Mouse (Mus musculus): Measurements from ENCODE around the gene Dab1. TPM values are rescaled to one million over a fixed set of nuclear protein-coding genes. Genes with fewer than 3 reads are reported as not detected.

Gene Dab1
- polyA plus RNA-seq, 1 experiment from 2014 or later, result 36.4 TPM

GRCm38 (mm10) chr4:104435736-104436135 lies 816.6 kb downstream of the Dab1 start:
- no peak for DNase-seq (ENCODE audit: low spot score)
- no peak overlapping the region for H3K27ac ChIP-seq (ENCODE audit: low read depth, low read length)
- H3K9ac ChIP-seq (ENCODE audit: low read length), result no peak overlapping the region
- ATAC-seq (ENCODE audit: insufficient read depth, low FRiP score, low TSS enrichment), result no peak
- H3K4me3 ChIP-seq (ENCODE audit: low read depth, low read length), result no peak overlapping the region
- no peaks in the 10 kb centered on the region for H3K4me1 ChIP-seq (ENCODE audit: control insufficient read depth, insufficient read depth, low read length)
- no peak overlapping the region for H3K4me2 ChIP-seq (ENCODE audit: low read depth)
- H3K9me3 ChIP-seq (ENCODE audit: control insufficient read depth, low read length), result no peaks in the 10 kb centered on the region
- H3K27me3 ChIP-seq (ENCODE audit: control insufficient read depth, insufficient read depth, low read length), result no peaks in the 10 kb centered on the region
- WGBS, result 90% methylated on average over 5 of the region's 5 CpGs
- no peaks in the 10 kb centered on the region for H3K36me3 ChIP-seq (ENCODE audit: control insufficient read depth, insufficient read depth, low read length)

GRCm38 (mm10) chr4:104436411-104436810 lies 817.3 kb downstream of the Dab1 start:
- 88% methylated on average over 4 of the region's 4 CpGs for WGBS
- no peak for ATAC-seq (ENCODE audit: insufficient read depth, low FRiP score, low TSS enrichment)
- H3K4me1 ChIP-seq (ENCODE audit: control insufficient read depth, insufficient read depth, low read length), result no peaks in the 10 kb centered on the region

GRCm38 (mm10) chr4:104438730-104439129 lies 819.6 kb downstream of the Dab1 start:
- Histone ChIP-seq H3K27me3 (ENCODE audit: control insufficient read depth, insufficient read depth, low read length) (no peaks in the 10 kb centered on the region), H3K27ac (ENCODE audit: low read depth, low read length) (no peak overlapping the region), H3K4me3 (ENCODE audit: low read depth, low read length) (no peak overlapping the region), H3K9me3 (ENCODE audit: control insufficient read depth, low read length) (no peaks in the 10 kb centered on the region), H3K4me2 (ENCODE audit: low read depth) (no peak overlapping the region), H3K4me1 (ENCODE audit: control insufficient read depth, insufficient read depth, low read length) (no peaks in the 10 kb centered on the region), H3K9ac (ENCODE audit: low read length) (no peak overlapping the region), H3K36me3 (ENCODE audit: control insufficient read depth, insufficient read depth, low read length) (no peaks in the 10 kb centered on the region)
- no peak for ATAC-seq (ENCODE audit: insufficient read depth, low FRiP score, low TSS enrichment)
- no peak for DNase-seq (ENCODE audit: low spot score)
- WGBS, result 93% methylated on average over 4 of the region's 4 CpGs

More at GRCm38 (mm10) chr4:104436411-104436810, 817.3 kb downstream of the Dab1 start:
- Histone ChIP-seq H3K9me3 (ENCODE audit: control insufficient read depth, low read length) (no peaks in the 10 kb centered on the region), H3K36me3 (ENCODE audit: control insufficient read depth, insufficient read depth, low read length) (no peaks in the 10 kb centered on the region), H3K4me3 (ENCODE audit: low read depth, low read length) (no peak overlapping the region), H3K9ac (ENCODE audit: low read length) (no peak overlapping the region), H3K27me3 (ENCODE audit: control insufficient read depth, insufficient read depth, low read length) (no peaks in the 10 kb centered on the region), H3K27ac (ENCODE audit: low read depth, low read length) (no peak overlapping the region), H3K4me2 (ENCODE audit: low read depth) (no peak overlapping the region)
- no peak for DNase-seq (ENCODE audit: low spot score)

GRCm38 (mm10) chr4:104439641-104440040 lies 820.5 kb downstream of the Dab1 start:
- H3K4me3 ChIP-seq (ENCODE audit: low read depth, low read length), result no peak overlapping the region
- no peak overlapping the region for H3K9ac ChIP-seq (ENCODE audit: low read length)
- no peaks in the 10 kb centered on the region for H3K36me3 ChIP-seq (ENCODE audit: control insufficient read depth, insufficient read depth, low read length)
- WGBS, result 82% methylated on average over 3 of the region's 3 CpGs
- no peaks in the 10 kb centered on the region for H3K4me1 ChIP-seq (ENCODE audit: control insufficient read depth, insufficient read depth, low read length)
- no peak overlapping the region for H3K27ac ChIP-seq (ENCODE audit: low read depth, low read length)
- ATAC-seq (ENCODE audit: insufficient read depth, low FRiP score, low TSS enrichment), result no peak
- DNase-seq (ENCODE audit: low spot score), result no peak
- H3K9me3 ChIP-seq (ENCODE audit: control insufficient read depth, low read length), result no peaks in the 10 kb centered on the region
- no peaks in the 10 kb centered on the region for H3K27me3 ChIP-seq (ENCODE audit: control insufficient read depth, insufficient read depth, low read length)
- H3K4me2 ChIP-seq (ENCODE audit: low read depth), result no peak overlapping the region

GRCm38 (mm10) chr4:104442925-104443747 lies 824.0 kb downstream of the Dab1 start:
- H3K27ac ChIP-seq (ENCODE audit: low read depth, low read length), result no peak overlapping the region
- no peak for ATAC-seq (ENCODE audit: insufficient read depth, low FRiP score, low TSS enrichment)

GRCm38 (mm10) chr4:104443775-104444174 lies 824.6 kb downstream of the Dab1 start:
- DNase-seq (ENCODE audit: low spot score) (no peak), ATAC-seq (ENCODE audit: insufficient read depth, low FRiP score, low TSS enrichment) (no peak)
- 37% methylated on average over 8 of the region's 8 CpGs for WGBS
- H3K4me1 ChIP-seq (ENCODE audit: control insufficient read depth, insufficient read depth, low read length), result no peaks in the 10 kb centered on the region
- no peak overlapping the region for H3K4me2 ChIP-seq (ENCODE audit: low read depth)
- H3K9ac ChIP-seq (ENCODE audit: low read length), result no peak overlapping the region
- H3K27ac ChIP-seq (ENCODE audit: low read depth, low read length), result no peak overlapping the region
- H3K4me3 ChIP-seq (ENCODE audit: low read depth, low read length), result no peak overlapping the region
- H3K36me3 ChIP-seq (ENCODE audit: control insufficient read depth, insufficient read depth, low read length), result no peaks in the 10 kb centered on the region
- no peaks in the 10 kb centered on the region for H3K9me3 ChIP-seq (ENCODE audit: control insufficient read depth, low read length)
- no peaks in the 10 kb centered on the region for H3K27me3 ChIP-seq (ENCODE audit: control insufficient read depth, insufficient read depth, low read length)

More at GRCm38 (mm10) chr4:104442925-104443747, 824.0 kb downstream of the Dab1 start:
- no peaks in the 10 kb centered on the region for H3K9me3 ChIP-seq (ENCODE audit: control insufficient read depth, low read length)
- no peak overlapping the region for H3K4me2 ChIP-seq (ENCODE audit: low read depth)
- no peak overlapping the region for H3K4me3 ChIP-seq (ENCODE audit: low read depth, low read length)
- no peak overlapping the region for H3K9ac ChIP-seq (ENCODE audit: low read length)
- WGBS, result 70% methylated on average over 10 of the region's 10 CpGs
- H3K27me3 ChIP-seq (ENCODE audit: control insufficient read depth, insufficient read depth, low read length), result no peaks in the 10 kb centered on the region
- DNase-seq (ENCODE audit: low spot score), result no peak
- H3K36me3 ChIP-seq (ENCODE audit: control insufficient read depth, insufficient read depth, low read length), result no peaks in the 10 kb centered on the region
- H3K4me1 ChIP-seq (ENCODE audit: control insufficient read depth, insufficient read depth, low read length), result no peaks in the 10 kb centered on the region

- Histone ChIP-seq H3K9me3 (ENCODE audit: control insufficient read depth, low read length) (no peaks in the 10 kb centered on the region), H3K4me2 (ENCODE audit: low read depth) (no peak overlapping the region), H3K4me3 (ENCODE audit: low read depth, low read length) (no peak overlapping the region), H3K9ac (ENCODE audit: low read length) (no peak overlapping the region), H3K27ac (ENCODE audit: low read depth, low read length) (no peak overlapping the region), H3K4me1 (ENCODE audit: control insufficient read depth, insufficient read depth, low read length) (no peaks in the 10 kb centered on the region), H3K36me3 (ENCODE audit: control insufficient read depth, insufficient read depth, low read length) (no peaks in the 10 kb centered on the region), H3K27me3 (ENCODE audit: control insufficient read depth, insufficient read depth, low read length) (no peaks in the 10 kb centered on the region)
- ATAC-seq (ENCODE audit: insufficient read depth, low FRiP score, low TSS enrichment), result no peak
- WGBS, result 74% methylated on average over 2 of the region's 2 CpGs
- no peak for DNase-seq (ENCODE audit: low spot score)
Observed at GRCm38 (mm10) chr4:104444985-104445384, 825.8 kb downstream of the Dab1 start.

- H3K27me3 ChIP-seq (ENCODE audit: control insufficient read depth, insufficient read depth, low read length), result no peaks in the 10 kb centered on the region
- WGBS, result 94% methylated on average over 1 of the region's 1 CpGs
Observed at GRCm38 (mm10) chr4:104448199-104448598, 829.0 kb downstream of the Dab1 start.

GRCm38 (mm10) chr4:104450645-104451044 lies 831.5 kb downstream of the Dab1 start:
- ATAC-seq (ENCODE audit: insufficient read depth, low FRiP score, low TSS enrichment), result no peak
- H3K9ac ChIP-seq (ENCODE audit: low read length), result no peak overlapping the region
- no peaks in the 10 kb centered on the region for H3K4me1 ChIP-seq (ENCODE audit: control insufficient read depth, insufficient read depth, low read length)
- H3K4me3 ChIP-seq (ENCODE audit: low read depth, low read length), result no peak overlapping the region
- H3K27ac ChIP-seq (ENCODE audit: low read depth, low read length), result no peak overlapping the region
- WGBS, result 85% methylated on average over 9 of the region's 9 CpGs
- no peaks in the 10 kb centered on the region for H3K9me3 ChIP-seq (ENCODE audit: control insufficient read depth, low read length)
- no peak overlapping the region for H3K4me2 ChIP-seq (ENCODE audit: low read depth)
- no peaks in the 10 kb centered on the region for H3K36me3 ChIP-seq (ENCODE audit: control insufficient read depth, insufficient read depth, low read length)
- H3K27me3 ChIP-seq (ENCODE audit: control insufficient read depth, insufficient read depth, low read length), result no peaks in the 10 kb centered on the region
- no peak for DNase-seq (ENCODE audit: low spot score)

More at GRCm38 (mm10) chr4:104448199-104448598, 829.0 kb downstream of the Dab1 start:
- H3K9me3 ChIP-seq (ENCODE audit: control insufficient read depth, low read length), result no peaks in the 10 kb centered on the region
- H3K4me3 ChIP-seq (ENCODE audit: low read depth, low read length), result no peak overlapping the region
- H3K4me2 ChIP-seq (ENCODE audit: low read depth), result no peak overlapping the region
- DNase-seq (ENCODE audit: low spot score) (no peak), ATAC-seq (ENCODE audit: insufficient read depth, low FRiP score, low TSS enrichment) (no peak)
- no peak overlapping the region for H3K27ac ChIP-seq (ENCODE audit: low read depth, low read length)
- no peaks in the 10 kb centered on the region for H3K36me3 ChIP-seq (ENCODE audit: control insufficient read depth, insufficient read depth, low read length)
- no peaks in the 10 kb centered on the region for H3K4me1 ChIP-seq (ENCODE audit: control insufficient read depth, insufficient read depth, low read length)
- no peak overlapping the region for H3K9ac ChIP-seq (ENCODE audit: low read length)
